Mouse (Mus musculus) midbrain, embryonic 10.5 days (tissue): ENCODE results near the gene Bphl. TPM values are rescaled to one million over a fixed set of nuclear protein-coding genes. Genes with fewer than 3 reads are reported as not detected.
A peak's percentile ranks its signal among the peaks of the same experiment; 100 is the strongest.

Source experiments
- DNase-seq: peaks from one replicate; pipeline ENCODE4 v3.0.0-alpha.2; 2017; ENCODE audit warnings: low spot score
- H3K27ac ChIP-seq: fragments of 300-500 bp; sonication (generic); replicated peaks from 2 replicates; pipeline ENCODE4 v1.5.1; 2016; ENCODE audit warnings: mild to moderate bottlenecking
- H3K27me3 ChIP-seq: fragments of 300-500 bp; sonication (generic); 2 replicates; pipeline ENCODE4 v1.6.1; 2016; ENCODE audit warnings: low read depth, mild to moderate bottlenecking; ENCODE audit not compliant: poor library complexity, severe bottlenecking
- H3K36me3 ChIP-seq: fragments of 300-500 bp; sonication (generic); 2 replicates; pipeline ENCODE4 v1.6.1; 2016; ENCODE audit warnings: mild to moderate bottlenecking, moderate library complexity
- H3K4me1 ChIP-seq: fragments of 300-500 bp; sonication (generic); 2 replicates; pipeline ENCODE4 v1.6.1; 2016
- H3K4me3 ChIP-seq: fragments of 300-500 bp; sonication (generic); 2 replicates; pipeline ENCODE4 v1.5.1; 2016; ENCODE audit warnings: mild to moderate bottlenecking, moderate library complexity
- H3K9me3 ChIP-seq: fragments of 300-500 bp; sonication (generic); replicated peaks from 2 replicates; pipeline ENCODE4 v1.6.1; 2016; ENCODE audit warnings: mild to moderate bottlenecking
- WGBS: fragments of 180-500 bp; shearing (Covaris S2); methylation state at CpG from one replicate; pipeline ENCODE4 v1.1.7; 2016; 5-methylcytosine and 5-hydroxymethylcytosine counted together
- polyA plus RNA-seq: library from polyadenylated mRNA; unstranded; fragments of >200 nt; fragmentation: Nextera tagmentation; extraction: Ambion mirVana; gene quantifications from 2 replicates; pipeline ENCODE4 v1.2.1, GENCODE M21; 2016

The Bphl gene
- polyA plus RNA-seq, 1 experiment from 2014 or later: 31.6 TPM

GRCm38 (mm10) chr13:34038056-34038432 is 647 bp downstream of the Bphl start:
- H3K4me1 ChIP-seq: peaks cover 29% of the 10 kb centered on the region
- peaks cover 13% of the 10 kb centered on the region; the same call in 1 of the 2 replicates for H3K36me3 ChIP-seq
- H3K27me3 ChIP-seq: no peaks in the 10 kb centered on the region
- H3K9me3 ChIP-seq: peaks cover 3% of the 10 kb centered on the region; the same call in 1 of the 2 replicates
- DNase-seq: no peak
- H3K4me3 ChIP-seq: peak overlapping the region; percentile 83
- 45% methylated on average over 5 of the region's 5 CpGs for WGBS
- peak overlapping the region; percentile 97 for H3K27ac ChIP-seq

- WGBS: 36% methylated on average over 8 of the region's 8 CpGs
- no peak for DNase-seq
- peak overlapping the region; percentile 83 for H3K4me3 ChIP-seq
- no peak overlapping the region for H3K27ac ChIP-seq
- H3K27me3 ChIP-seq: no peaks in the 10 kb centered on the region
- peaks cover 3% of the 10 kb centered on the region; the same call in 1 of the 2 replicates for H3K9me3 ChIP-seq
- peaks cover 6% of the 10 kb centered on the region; the same call in 1 of the 2 replicates for H3K36me3 ChIP-seq
- peaks cover 33% of the 10 kb centered on the region for H3K4me1 ChIP-seq
Observed at GRCm38 (mm10) chr13:34038901-34039341, 1.5 kb downstream of the Bphl start.

GRCm38 (mm10) chr13:34040091-34040490 is 2.7 kb downstream of the Bphl start:
- Histone ChIP-seq H3K9me3 (peaks cover 3% of the 10 kb centered on the region; the same call in 1 of the 2 replicates), H3K4me1 (peaks cover 33% of the 10 kb centered on the region), H3K36me3 (peaks cover 4% of the 10 kb centered on the region; the same call in 1 of the 2 replicates), H3K27me3 (no peaks in the 10 kb centered on the region), H3K27ac (no peak overlapping the region), H3K4me3 (no peak overlapping the region)
- no peak for DNase-seq
- 91% methylated on average over 3 of the region's 3 CpGs for WGBS

GRCm38 (mm10) chr13:34043716-34044393 is 6.5 kb downstream of the Bphl start:
- Histone ChIP-seq H3K9me3 (peaks cover 3% of the 10 kb centered on the region; the same call in 1 of the 2 replicates), H3K27me3 (no peaks in the 10 kb centered on the region), H3K4me3 (no peak overlapping the region), H3K4me1 (peaks cover 16% of the 10 kb centered on the region), H3K27ac (no peak overlapping the region), H3K36me3 (peaks cover 15% of the 10 kb centered on the region)
- WGBS: 89% methylated on average over 7 of the region's 7 CpGs
- DNase-seq: no peak

- H3K36me3 ChIP-seq: peaks cover 18% of the 10 kb centered on the region
- H3K4me3 ChIP-seq: no peak overlapping the region
- WGBS: 65% methylated on average over 5 of the region's 5 CpGs
- no peaks in the 10 kb centered on the region for H3K27me3 ChIP-seq
- no peak for DNase-seq
- H3K4me1 ChIP-seq: peaks cover 13% of the 10 kb centered on the region
- no peaks in the 10 kb centered on the region for H3K9me3 ChIP-seq
- no peak overlapping the region for H3K27ac ChIP-seq
Observed at GRCm38 (mm10) chr13:34045511-34046249, 8.3 kb downstream of the Bphl start.

- Histone ChIP-seq H3K4me1 (peaks cover 13% of the 10 kb centered on the region), H3K36me3 (peaks cover 18% of the 10 kb centered on the region), H3K27ac (peak overlapping the region; percentile 19), H3K27me3 (no peaks in the 10 kb centered on the region), H3K9me3 (no peaks in the 10 kb centered on the region), H3K4me3 (no peak overlapping the region)
- 45% methylated on average over 11 of the region's 11 CpGs for WGBS
- DNase-seq: peak; percentile 64
Observed at GRCm38 (mm10) chr13:34046421-34047012, 9.1 kb downstream of the Bphl start.

GRCm38 (mm10) chr13:34047526-34047925 is 10.1 kb downstream of the Bphl start:
- Histone ChIP-seq H3K36me3 (peaks cover 18% of the 10 kb centered on the region), H3K27ac (no peak overlapping the region), H3K27me3 (no peaks in the 10 kb centered on the region), H3K9me3 (no peaks in the 10 kb centered on the region), H3K4me3 (no peak overlapping the region), H3K4me1 (peaks cover 8% of the 10 kb centered on the region)
- no peak for DNase-seq
- 75% methylated on average over 3 of the region's 3 CpGs for WGBS

GRCm38 (mm10) chr13:34050479-34050878 is 13.1 kb downstream of the Bphl start:
- no peak for DNase-seq
- 94% methylated on average over 8 of the region's 8 CpGs for WGBS
- H3K36me3 ChIP-seq: peaks cover 29% of the 10 kb centered on the region
- H3K9me3 ChIP-seq: no peaks in the 10 kb centered on the region; the same call in 1 of the 2 replicates
- H3K4me3 ChIP-seq: no peak overlapping the region
- H3K27ac ChIP-seq: no peak overlapping the region
- peaks cover 9% of the 10 kb centered on the region for H3K4me1 ChIP-seq
- H3K27me3 ChIP-seq: no peaks in the 10 kb centered on the region

GRCm38 (mm10) chr13:34051692-34052091 is 14.3 kb downstream of the Bphl start:
- H3K27me3 ChIP-seq: no peaks in the 10 kb centered on the region
- 92% methylated on average over 3 of the region's 3 CpGs for WGBS
- no peaks in the 10 kb centered on the region; the same call in 1 of the 2 replicates for H3K9me3 ChIP-seq
- DNase-seq: no peak
- no peak overlapping the region for H3K27ac ChIP-seq
- peaks cover 5% of the 10 kb centered on the region for H3K4me1 ChIP-seq
- peaks cover 41% of the 10 kb centered on the region for H3K36me3 ChIP-seq
- no peak overlapping the region for H3K4me3 ChIP-seq

GRCm38 (mm10) chr13:34053673-34054282 is 16.4 kb downstream of the Bphl start:
- DNase-seq: no peak
- peaks cover 5% of the 10 kb centered on the region for H3K4me1 ChIP-seq
- H3K9me3 ChIP-seq: no peaks in the 10 kb centered on the region; the same call in 1 of the 2 replicates
- no peak overlapping the region for H3K27ac ChIP-seq
- peaks cover 39% of the 10 kb centered on the region for H3K36me3 ChIP-seq
- WGBS: 85% methylated on average over 13 of the region's 13 CpGs
- H3K4me3 ChIP-seq: no peak overlapping the region
- H3K27me3 ChIP-seq: no peaks in the 10 kb centered on the region

- no peak for DNase-seq
- Histone ChIP-seq H3K27ac (no peak overlapping the region), H3K36me3 (peaks cover 43% of the 10 kb centered on the region)
Observed at GRCm38 (mm10) chr13:34054391-34054790, 17.0 kb downstream of the Bphl start.

GRCm38 (mm10) chr13:34054983-34055382 is 17.6 kb downstream of the Bphl start:
- DNase-seq: no peak
- Histone ChIP-seq H3K36me3 (peaks cover 43% of the 10 kb centered on the region), H3K9me3 (no peaks in the 10 kb centered on the region; the same call in 1 of the 2 replicates), H3K4me3 (no peak overlapping the region), H3K4me1 (peaks cover 5% of the 10 kb centered on the region), H3K27me3 (no peaks in the 10 kb centered on the region), H3K27ac (no peak overlapping the region)
- WGBS: 91% methylated on average over 3 of the region's 3 CpGs

More at GRCm38 (mm10) chr13:34054391-34054790, 17.0 kb downstream of the Bphl start:
- Histone ChIP-seq H3K4me1 (peaks cover 5% of the 10 kb centered on the region), H3K4me3 (no peak overlapping the region), H3K9me3 (no peaks in the 10 kb centered on the region; the same call in 1 of the 2 replicates), H3K27me3 (no peaks in the 10 kb centered on the region)
- WGBS: 64% methylated on average over 4 of the region's 4 CpGs
